Mouse (Mus musculus): ENCODE results near the gene Sparcl1. TPM values are rescaled to one million over a fixed set of nuclear protein-coding genes. Genes with fewer than 3 reads are reported as not detected.

The Sparcl1 gene
- polyA plus RNA-seq, 1 experiment from 2014 or later, result 158 TPM

GRCm38 (mm10) chr5:104074388-104074787, 39.1 kb downstream of the Sparcl1 start:
- peak; percentile 63 for ATAC-seq
- Histone ChIP-seq H3K9ac (ENCODE audit: low read depth, low read length) (no peak overlapping the region), H3K27ac (ENCODE audit: low read depth, low read length) (no peak overlapping the region), H3K4me3 (ENCODE audit: low read depth, low read length) (peak overlapping the region; percentile 1; the same call in 1 of the 2 replicates), H3K36me3 (ENCODE audit: control insufficient read depth, insufficient read depth) (no peaks in the 10 kb centered on the region), H3K4me2 (replicated peaks; ENCODE audit: low read depth) (peak overlapping the region; percentile 54), H3K27me3 (replicated peaks; ENCODE audit: control insufficient read depth, insufficient read depth, low read length) (no peaks in the 10 kb centered on the region), H3K4me1 (replicated peaks; ENCODE audit: control insufficient read depth, insufficient read depth, low read length) (0 out of 2 replicates have a peak, but pooled peaks cover 2% of the 10 kb centered on the region), H3K9me3 (ENCODE audit: control insufficient read depth) (no peaks in the 10 kb centered on the region)
- 21% methylated on average over 12 of the region's 12 CpGs for WGBS
- peak; percentile 92 for TF ChIP-seq CTCF (IDR thresholded peaks at IDR 0.05; ENCODE audit: low read depth)

- no peak overlapping the region for H3K9ac ChIP-seq (ENCODE audit: low read depth, low read length)
- no peaks in the 10 kb centered on the region for H3K36me3 ChIP-seq (ENCODE audit: control insufficient read depth, insufficient read depth)
- 0 out of 2 replicates have a peak, but pooled peaks cover 2% of the 10 kb centered on the region for H3K4me1 ChIP-seq (replicated peaks; ENCODE audit: control insufficient read depth, insufficient read depth, low read length)
- no peak overlapping the region for H3K27ac ChIP-seq (ENCODE audit: low read depth, low read length)
- peak; percentile 67 for ATAC-seq
- H3K9me3 ChIP-seq (ENCODE audit: control insufficient read depth), result no peaks in the 10 kb centered on the region
- no peak overlapping the region for H3K4me3 ChIP-seq (ENCODE audit: low read depth, low read length)
- TF ChIP-seq CTCF (IDR thresholded peaks at IDR 0.05; ENCODE audit: low read depth), result no peak
- no peaks in the 10 kb centered on the region for H3K27me3 ChIP-seq (replicated peaks; ENCODE audit: control insufficient read depth, insufficient read depth, low read length)
- WGBS, result 90% methylated on average over 5 of the region's 5 CpGs
- H3K4me2 ChIP-seq (replicated peaks; ENCODE audit: low read depth), result no peak overlapping the region
Measured at GRCm38 (mm10) chr5:104073602-104074001, 39.9 kb downstream of the Sparcl1 start.

- TF ChIP-seq CTCF (IDR thresholded peaks at IDR 0.05; ENCODE audit: low read depth), result no peak
- Histone ChIP-seq H3K27ac (ENCODE audit: low read depth, low read length) (no peak overlapping the region), H3K36me3 (ENCODE audit: control insufficient read depth, insufficient read depth) (no peaks in the 10 kb centered on the region), H3K27me3 (replicated peaks; ENCODE audit: control insufficient read depth, insufficient read depth, low read length) (no peaks in the 10 kb centered on the region), H3K9me3 (ENCODE audit: control insufficient read depth) (no peaks in the 10 kb centered on the region), H3K9ac (ENCODE audit: low read depth, low read length) (no peak overlapping the region), H3K4me3 (ENCODE audit: low read depth, low read length) (no peak overlapping the region), H3K4me2 (replicated peaks; ENCODE audit: low read depth) (no peak overlapping the region), H3K4me1 (replicated peaks; ENCODE audit: control insufficient read depth, insufficient read depth, low read length) (0 out of 2 replicates have a peak, but pooled peaks cover 2% of the 10 kb centered on the region)
- peak; percentile 82 for ATAC-seq
- 38% methylated on average over 6 of the region's 8 CpGs for WGBS
Measured at GRCm38 (mm10) chr5:104072272-104072886, 41.2 kb downstream of the Sparcl1 start.

- Histone ChIP-seq H3K4me3 (ENCODE audit: low read depth, low read length) (no peak overlapping the region), H3K27ac (ENCODE audit: low read depth, low read length) (no peak overlapping the region), H3K4me1 (replicated peaks; ENCODE audit: control insufficient read depth, insufficient read depth, low read length) (no peaks in the 10 kb centered on the region), H3K36me3 (ENCODE audit: control insufficient read depth, insufficient read depth) (no peaks in the 10 kb centered on the region), H3K4me2 (replicated peaks; ENCODE audit: low read depth) (no peak overlapping the region), H3K27me3 (replicated peaks; ENCODE audit: control insufficient read depth, insufficient read depth, low read length) (no peaks in the 10 kb centered on the region), H3K9me3 (ENCODE audit: control insufficient read depth) (no peaks in the 10 kb centered on the region), H3K9ac (ENCODE audit: low read depth, low read length) (no peak overlapping the region)
- WGBS, result 87% methylated on average over 4 of the region's 4 CpGs
- ATAC-seq, result no peak
- TF ChIP-seq CTCF (IDR thresholded peaks at IDR 0.05; ENCODE audit: low read depth), result no peak
Measured at GRCm38 (mm10) chr5:104071048-104071447, 42.5 kb downstream of the Sparcl1 start.

- H3K4me1 ChIP-seq (replicated peaks; ENCODE audit: control insufficient read depth, insufficient read depth, low read length), result no peaks in the 10 kb centered on the region
- no peak for ATAC-seq
- 89% methylated on average over 7 of the region's 7 CpGs for WGBS
Measured at GRCm38 (mm10) chr5:104068751-104069150, 44.8 kb downstream of the Sparcl1 start.

GRCm38 (mm10) chr5:104062773-104063551, 50.6 kb downstream of the Sparcl1 start:
- WGBS, result 92% methylated on average over 11 of the region's 11 CpGs
- no peak for TF ChIP-seq CTCF (IDR thresholded peaks at IDR 0.05; ENCODE audit: low read depth)
- H3K4me1 ChIP-seq (replicated peaks; ENCODE audit: control insufficient read depth, insufficient read depth, low read length), result no peaks in the 10 kb centered on the region
- no peaks in the 10 kb centered on the region for H3K27me3 ChIP-seq (replicated peaks; ENCODE audit: control insufficient read depth, insufficient read depth, low read length)
- H3K9ac ChIP-seq (ENCODE audit: low read depth, low read length), result no peak overlapping the region
- H3K36me3 ChIP-seq (ENCODE audit: control insufficient read depth, insufficient read depth), result peaks cover 46% of the 10 kb centered on the region
- ATAC-seq, result no peak
- H3K9me3 ChIP-seq (ENCODE audit: control insufficient read depth), result no peaks in the 10 kb centered on the region
- H3K4me2 ChIP-seq (replicated peaks; ENCODE audit: low read depth), result no peak overlapping the region
- no peak overlapping the region for H3K4me3 ChIP-seq (ENCODE audit: low read depth, low read length)
- H3K27ac ChIP-seq (ENCODE audit: low read depth, low read length), result no peak overlapping the region

More at GRCm38 (mm10) chr5:104068751-104069150, 44.8 kb downstream of the Sparcl1 start:
- no peak overlapping the region for H3K27ac ChIP-seq (ENCODE audit: low read depth, low read length)
- H3K9me3 ChIP-seq (ENCODE audit: control insufficient read depth), result no peaks in the 10 kb centered on the region
- no peak overlapping the region for H3K4me3 ChIP-seq (ENCODE audit: low read depth, low read length)
- TF ChIP-seq CTCF (IDR thresholded peaks at IDR 0.05; ENCODE audit: low read depth), result peak; percentile 82
- peaks cover 9% of the 10 kb centered on the region for H3K36me3 ChIP-seq (ENCODE audit: control insufficient read depth, insufficient read depth)
- no peak overlapping the region for H3K4me2 ChIP-seq (replicated peaks; ENCODE audit: low read depth)
- H3K27me3 ChIP-seq (replicated peaks; ENCODE audit: control insufficient read depth, insufficient read depth, low read length), result no peaks in the 10 kb centered on the region
- H3K9ac ChIP-seq (ENCODE audit: low read depth, low read length), result no peak overlapping the region
